Mouse (Mus musculus): ENCODE measurements around the gene Cog2.

DNA sequence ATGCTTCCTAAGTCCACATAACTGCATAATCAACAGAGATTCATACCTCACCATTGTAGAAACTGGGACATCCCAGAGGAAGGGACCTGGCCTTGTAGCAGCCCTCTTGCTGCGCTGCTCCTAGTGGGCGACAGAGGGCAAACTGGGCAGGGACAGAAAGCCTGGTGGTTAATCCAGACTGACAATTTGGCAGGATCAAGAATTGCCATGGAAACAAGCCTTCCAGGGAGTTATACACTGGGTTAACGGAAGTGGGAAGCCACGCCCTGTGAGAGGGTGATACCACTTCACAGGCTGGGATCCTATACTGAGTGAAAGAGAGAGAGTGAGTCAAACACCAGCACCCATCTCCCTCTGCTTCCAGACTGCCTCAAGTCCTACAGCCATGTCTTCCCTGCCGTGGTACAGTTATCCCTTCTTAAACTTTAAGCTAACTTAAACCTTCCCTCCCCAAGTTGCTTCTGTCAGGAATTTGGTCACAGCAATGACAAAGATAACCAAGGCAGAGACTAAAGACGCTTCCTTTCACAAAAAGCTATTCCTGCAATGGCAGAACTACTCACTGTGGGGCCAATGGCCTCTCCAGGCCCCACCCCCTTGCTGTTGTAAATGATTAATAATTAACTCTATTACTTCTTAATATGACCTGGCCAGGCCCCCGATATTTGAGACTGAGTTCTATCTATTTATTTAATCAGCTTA is 21.2 kb upstream of the Cog2 start:
- TF ChIP-seq POLR2A (IDR thresholded peaks at IDR 0.05; ENCODE audit: borderline replicate concordance, low read depth, low read length) (no peak), CTCF (IDR thresholded peaks at IDR 0.05; ENCODE audit: low read depth, low read length) (no peak)
